Mouse (Mus musculus): ENCODE results near the gene Magi1. TPM values are rescaled to one million over a fixed set of nuclear protein-coding genes. Genes with fewer than 3 reads are reported as not detected.
A peak's percentile ranks its signal among the peaks of the same experiment; 100 is the strongest.
"Not testable (repeated sequence)": the region's sequence is repeated elsewhere in the genome, so short reads cannot be mapped to it uniquely, and the experiment has no call there.

Gene Magi1
- total and polyA plus RNA-seq, 2 experiments from 2014 or later: 27.6 to 45.4 TPM

DNA sequence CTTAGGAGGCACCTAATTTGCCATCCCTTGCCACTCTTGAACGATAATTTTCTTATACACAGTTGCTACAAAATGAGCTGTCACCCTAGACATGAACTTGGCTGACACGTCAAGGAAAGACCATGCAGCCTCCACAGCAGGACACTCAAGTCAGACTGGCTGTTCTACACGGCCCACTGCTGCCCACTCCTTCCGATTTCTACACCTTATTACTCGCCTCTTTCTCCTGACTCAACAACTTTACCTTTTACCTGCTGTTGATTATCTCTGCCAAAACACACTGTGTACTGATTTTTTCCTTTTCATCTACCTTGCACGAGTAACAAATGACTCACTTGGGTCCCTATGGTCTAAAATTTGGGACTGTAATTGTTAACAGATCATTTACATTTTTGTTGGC is 272.2 kb downstream of the Magi1 start:
- peaks cover 8% of the 10 kb centered on the region; the same call in 1 of the 2 replicates for H3K4me1 ChIP-seq (ENCODE audit: insufficient read depth, low read length)
- no peaks in the 10 kb centered on the region for H3K9me3 ChIP-seq (ENCODE audit: low read length)
- H3K27ac ChIP-seq (ENCODE audit: low read depth, low read length): no peak overlapping the region
- ATAC-seq (ENCODE audit: low FRiP score) (no peak), DNase-seq (ENCODE audit: low spot score) (no peak)
- H3K27me3 ChIP-seq (ENCODE audit: insufficient read depth, low read length): no peaks in the 10 kb centered on the region
- no peaks in the 10 kb centered on the region for H3K36me3 ChIP-seq (ENCODE audit: insufficient read depth, low read length)
- no peak overlapping the region for H3K9ac ChIP-seq (replicated peaks; ENCODE audit: low read length, poor library complexity, severe bottlenecking)
- H3K4me2 ChIP-seq (ENCODE audit: low read depth, low read length, poor library complexity, severe bottlenecking): no peak overlapping the region
- H3K4me3 ChIP-seq (ENCODE audit: low read depth, low read length): no peak overlapping the region
- no peak for TF ChIP-seq CTCF (IDR thresholded peaks at IDR 0.05)
- 66% methylated on average over 6 of the region's 6 CpGs for WGBS

DNA sequence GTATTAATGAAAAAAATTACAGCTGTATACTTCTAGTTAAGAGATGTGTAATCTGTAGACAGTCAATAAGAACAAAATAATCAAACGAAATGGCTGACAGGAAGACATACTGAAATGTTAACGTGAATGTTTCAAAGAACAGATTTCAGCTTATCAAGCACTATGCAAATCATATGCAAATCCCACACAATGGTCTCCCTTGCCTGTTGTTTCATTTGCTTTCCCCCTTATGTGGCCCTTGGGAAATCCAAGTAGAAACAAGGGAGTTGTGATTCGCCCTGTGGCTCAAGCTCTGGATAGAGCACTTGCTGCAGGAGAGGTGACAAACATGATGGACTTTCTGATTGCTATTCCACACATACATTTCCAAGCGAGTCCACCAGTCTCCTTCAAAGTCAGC is 275.1 kb downstream of the Magi1 start:
- H3K9me3 ChIP-seq (ENCODE audit: low read length): no peaks in the 10 kb centered on the region
- H3K27me3 ChIP-seq (ENCODE audit: insufficient read depth, low read length): no peaks in the 10 kb centered on the region
- no peak for ATAC-seq (ENCODE audit: low FRiP score)
- no peak for TF ChIP-seq CTCF (IDR thresholded peaks at IDR 0.05)
- H3K27ac ChIP-seq (ENCODE audit: low read depth, low read length): no peak overlapping the region
- H3K36me3 ChIP-seq (ENCODE audit: insufficient read depth, low read length): no peaks in the 10 kb centered on the region
- WGBS: 42% methylated on average over 4 of the region's 4 CpGs
- peaks cover 8% of the 10 kb centered on the region; the same call in 1 of the 2 replicates for H3K4me1 ChIP-seq (ENCODE audit: insufficient read depth, low read length)
- no peak overlapping the region for H3K4me3 ChIP-seq (ENCODE audit: low read depth, low read length)
- no peak overlapping the region for H3K9ac ChIP-seq (replicated peaks; ENCODE audit: low read length, poor library complexity, severe bottlenecking)
- no peak overlapping the region for H3K4me2 ChIP-seq (ENCODE audit: low read depth, low read length, poor library complexity, severe bottlenecking)
- no peak for DNase-seq (ENCODE audit: low spot score)

DNA sequence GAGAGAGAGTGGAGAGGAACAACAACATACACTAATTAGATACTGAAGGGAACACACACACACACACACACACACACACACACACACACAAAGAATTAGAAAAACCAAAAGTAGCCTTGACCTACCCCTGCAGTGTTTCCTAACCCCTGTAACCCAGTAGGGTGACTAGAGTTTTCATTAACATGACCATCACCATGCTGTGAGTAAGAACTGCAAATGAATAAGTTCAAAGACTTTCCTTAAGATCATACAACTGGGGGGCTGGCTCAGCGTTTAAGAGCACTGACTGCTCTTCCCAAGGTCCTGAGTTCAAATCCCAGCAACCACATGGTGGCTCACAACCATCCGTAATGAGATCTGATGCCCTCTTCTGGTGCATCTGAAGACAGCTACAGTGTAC is 280.1 kb downstream of the Magi1 start:
- not testable (repeated sequence) for H3K4me1 ChIP-seq (ENCODE audit: insufficient read depth, low read length); DNase-seq (ENCODE audit: low spot score); ATAC-seq (ENCODE audit: low FRiP score); H3K27me3 ChIP-seq (ENCODE audit: insufficient read depth, low read length); H3K9ac ChIP-seq (replicated peaks; ENCODE audit: low read length, poor library complexity, severe bottlenecking); H3K27ac ChIP-seq (ENCODE audit: low read depth, low read length); H3K4me3 ChIP-seq (ENCODE audit: low read depth, low read length); H3K36me3 ChIP-seq (ENCODE audit: insufficient read depth, low read length); H3K4me2 ChIP-seq (ENCODE audit: low read depth, low read length, poor library complexity, severe bottlenecking); H3K9me3 ChIP-seq (ENCODE audit: low read length)
- 62% methylated on average over 2 of the region's 2 CpGs for WGBS

DNA sequence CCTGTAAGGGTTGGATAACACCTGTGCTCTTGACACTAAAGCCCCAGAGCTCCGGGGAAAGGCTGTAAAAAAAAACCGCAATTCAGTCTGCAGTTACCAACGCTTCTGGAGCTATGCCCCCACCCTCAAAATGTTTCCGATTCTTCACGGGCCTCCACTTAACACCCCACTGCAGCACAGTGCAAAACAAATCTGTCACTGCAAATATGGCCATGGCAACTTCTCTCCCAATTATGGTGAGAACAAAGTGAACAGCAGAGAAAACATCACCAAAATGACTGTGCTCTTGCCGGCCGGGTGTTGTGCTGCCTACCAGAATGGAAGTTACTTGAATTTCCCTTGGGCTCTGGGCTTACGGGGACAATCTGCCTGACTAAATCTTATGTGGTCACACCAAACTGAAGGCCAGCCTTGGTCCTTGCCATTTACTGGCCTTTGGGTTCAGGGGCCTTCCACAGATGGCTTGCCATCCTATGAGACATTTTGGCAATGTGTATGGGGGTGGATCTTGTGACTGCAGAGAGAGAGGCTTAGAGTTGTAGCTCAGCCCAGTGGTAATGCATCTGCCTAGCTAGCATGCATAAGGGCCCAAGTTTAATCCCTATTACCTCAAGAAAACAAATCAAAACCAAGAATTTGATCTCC is 286.8 kb downstream of the Magi1 start:
- Histone ChIP-seq H3K4me2 (ENCODE audit: low read depth, low read length, poor library complexity, severe bottlenecking) (no peak overlapping the region), H3K36me3 (ENCODE audit: insufficient read depth, low read length) (no peaks in the 10 kb centered on the region), H3K4me1 (ENCODE audit: insufficient read depth, low read length) (no peaks in the 10 kb centered on the region), H3K4me3 (ENCODE audit: low read depth, low read length) (no peak overlapping the region), H3K27ac (ENCODE audit: low read depth, low read length) (no peak overlapping the region), H3K9ac (replicated peaks; ENCODE audit: low read length, poor library complexity, severe bottlenecking) (no peak overlapping the region), H3K9me3 (ENCODE audit: low read length) (no peaks in the 10 kb centered on the region), H3K27me3 (ENCODE audit: insufficient read depth, low read length) (no peaks in the 10 kb centered on the region)
- ATAC-seq (ENCODE audit: low FRiP score): no peak
- WGBS: 90% methylated on average over 8 of the region's 8 CpGs
- no peak for TF ChIP-seq CTCF (IDR thresholded peaks at IDR 0.05)
- DNase-seq (ENCODE audit: low spot score): no peak

DNA sequence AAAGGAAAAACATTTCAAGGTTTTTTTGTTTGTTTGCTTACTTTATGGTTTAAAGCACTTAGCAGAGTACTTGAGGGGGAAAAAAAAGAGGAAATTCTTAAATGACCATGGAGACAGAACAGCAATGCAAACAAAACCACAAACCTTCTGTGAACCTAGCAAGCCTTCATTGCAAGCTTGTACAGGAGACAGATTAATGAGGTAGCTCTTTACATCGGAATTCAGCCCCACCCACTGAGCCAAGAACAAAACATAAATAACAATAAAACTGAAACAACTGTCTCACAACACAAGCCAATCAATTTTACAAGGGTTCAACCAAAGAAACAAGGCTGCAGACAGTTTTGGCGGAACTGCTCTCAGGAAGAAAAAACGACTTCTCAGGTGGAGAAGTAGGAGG is 296.2 kb downstream of the Magi1 start:
- no peak overlapping the region for H3K4me2 ChIP-seq (ENCODE audit: low read depth, low read length, poor library complexity, severe bottlenecking)
- no peaks in the 10 kb centered on the region for H3K27me3 ChIP-seq (ENCODE audit: insufficient read depth, low read length)
- ATAC-seq (ENCODE audit: low FRiP score) (no peak), DNase-seq (ENCODE audit: low spot score) (no peak)
- no peaks in the 10 kb centered on the region for H3K36me3 ChIP-seq (ENCODE audit: insufficient read depth, low read length)
- H3K27ac ChIP-seq (ENCODE audit: low read depth, low read length): no peak overlapping the region
- peaks cover 3% of the 10 kb centered on the region; the same call in 1 of the 2 replicates for H3K4me1 ChIP-seq (ENCODE audit: insufficient read depth, low read length)
- H3K9me3 ChIP-seq (ENCODE audit: low read length): no peaks in the 10 kb centered on the region
- H3K4me3 ChIP-seq (ENCODE audit: low read depth, low read length): no peak overlapping the region
- TF ChIP-seq CTCF (IDR thresholded peaks at IDR 0.05): no peak
- H3K9ac ChIP-seq (replicated peaks; ENCODE audit: low read length, poor library complexity, severe bottlenecking): no peak overlapping the region
- WGBS: 53% methylated on average over 3 of the region's 3 CpGs

- H3K36me3 ChIP-seq (ENCODE audit: insufficient read depth, low read length): no peaks in the 10 kb centered on the region
- no peaks in the 10 kb centered on the region for H3K27me3 ChIP-seq (ENCODE audit: insufficient read depth, low read length)
- H3K9me3 ChIP-seq (ENCODE audit: low read length): no peaks in the 10 kb centered on the region
- no peak overlapping the region for H3K4me3 ChIP-seq (ENCODE audit: low read depth, low read length)
- peak; percentile 68 for TF ChIP-seq CTCF (IDR thresholded peaks at IDR 0.05)
- H3K4me2 ChIP-seq (ENCODE audit: low read depth, low read length, poor library complexity, severe bottlenecking): no peak overlapping the region
- peak; percentile 21 for DNase-seq (ENCODE audit: low spot score)
- no peak for ATAC-seq (ENCODE audit: low FRiP score)
- H3K9ac ChIP-seq (replicated peaks; ENCODE audit: low read length, poor library complexity, severe bottlenecking): no peak overlapping the region
- no peak overlapping the region for H3K27ac ChIP-seq (ENCODE audit: low read depth, low read length)
- WGBS: 50% methylated on average over 9 of the region's 9 CpGs
- H3K4me1 ChIP-seq (ENCODE audit: insufficient read depth, low read length): no peaks in the 10 kb centered on the region; the same call in 1 of the 2 replicates
These were observed 298.6 kb downstream of the Magi1 start for GRCm38 (mm10) chr6:93985111-93985510.

Data from midbrain, postnatal 0 days (tissue).